ENCODE assay signal across 18 mouse cellular contexts in genomic region chr13:107078085-107078484, GRCm38 (mm10). TPM values are rescaled to one million over a fixed set of nuclear protein-coding genes. Genes with fewer than 3 reads are reported as not detected.
A peak's percentile ranks its signal among the peaks of the same experiment; 100 is the strongest.
DNase-seq lines count a peak whose midpoint lies in the region; ATAC-seq lines count a peak whose summit lies in the region.
"Had no signal": no experiment of that assay in that cellular context is flagged by ENCODE, and none has a peak within 500 bp of the region (broad histone marks: within the 10 kb centered on the region; RNA-seq: fewer than 3 reads in every experiment).

No protein-coding gene starts in this region.

- no peaks in the 10 kb centered on the region for H3K9me3 ChIP-seq in intestine, embryonic 14.5 days (ENCODE audit: control insufficient read depth, low read length)
- no peaks in the 10 kb centered on the region for H3K9me3 ChIP-seq in intestine, embryonic 16.5 days (ENCODE audit: control insufficient read depth, low read length)
- no peaks in the 10 kb centered on the region for H3K9me3 ChIP-seq in liver, embryonic 13.5 days (replicated peaks)
- no peaks in the 10 kb centered on the region for H3K9me3 ChIP-seq in liver, embryonic 11.5 days (ENCODE audit: control insufficient read depth, low read length)
- H3K9me3 ChIP-seq: embryonic facial prominence, embryonic 10.5 days; embryonic facial prominence, embryonic 12.5 days; forebrain, embryonic 13.5 days; forebrain, embryonic 15.5 days had no signal

- no peak overlapping the region for H3K9ac ChIP-seq in intestine, embryonic 14.5 days (ENCODE audit: low read length)
- no peak overlapping the region for H3K9ac ChIP-seq in intestine, embryonic 16.5 days (ENCODE audit: low read depth, low read length)
- no peak overlapping the region for H3K9ac ChIP-seq in liver, embryonic 13.5 days
- H3K9ac ChIP-seq in liver, embryonic 11.5 days (ENCODE audit: low read depth, low read length): no peak overlapping the region
- H3K9ac ChIP-seq: embryonic facial prominence, embryonic 12.5 days; forebrain, embryonic 13.5 days; forebrain, embryonic 15.5 days; forebrain, postnatal 0 days had no signal

- no peak overlapping the region for H3K27ac ChIP-seq in intestine, embryonic 14.5 days (ENCODE audit: low read depth)
- no peak overlapping the region for H3K27ac ChIP-seq in intestine, embryonic 16.5 days (ENCODE audit: low read length)
- H3K27ac ChIP-seq in liver, embryonic 13.5 days: peak overlapping the region; percentile 55
- no peak overlapping the region for H3K27ac ChIP-seq in liver, embryonic 11.5 days (ENCODE audit: low read depth, low read length)
- H3K27ac ChIP-seq: embryonic facial prominence, embryonic 10.5 days; embryonic facial prominence, embryonic 12.5 days; forebrain, embryonic 13.5 days; forebrain, embryonic 15.5 days had no signal

- 85% methylated on average over 1 of the region's 1 CpGs for WGBS in intestine, embryonic 14.5 days
- WGBS in intestine, embryonic 16.5 days: 73% methylated on average over 1 of the region's 1 CpGs
- 79% methylated on average over 1 of the region's 1 CpGs for WGBS in liver, embryonic 13.5 days (ENCODE audit: insufficient replicate concordance)
- 73% methylated on average over 1 of the region's 1 CpGs for WGBS in liver, embryonic 11.5 days

- no peaks in the 10 kb centered on the region for H3K27me3 ChIP-seq in intestine, embryonic 14.5 days (replicated peaks; ENCODE audit: control insufficient read depth, insufficient read depth, low read length)
- no peaks in the 10 kb centered on the region for H3K27me3 ChIP-seq in intestine, embryonic 16.5 days (replicated peaks; ENCODE audit: control insufficient read depth, insufficient read depth, low read length)
- H3K27me3 ChIP-seq in liver, embryonic 13.5 days: peaks cover 4% of the 10 kb centered on the region; the same call in 1 of the 2 replicates
- H3K27me3 ChIP-seq in liver, embryonic 11.5 days (replicated peaks; ENCODE audit: control insufficient read depth, insufficient read depth, low read length): no peaks in the 10 kb centered on the region
- H3K27me3 ChIP-seq: embryonic facial prominence, embryonic 12.5 days; forebrain, embryonic 13.5 days; forebrain, embryonic 15.5 days had no signal

- no peaks in the 10 kb centered on the region for H3K36me3 ChIP-seq in intestine, embryonic 14.5 days (ENCODE audit: control insufficient read depth, insufficient read depth, low read length)
- H3K36me3 ChIP-seq in intestine, embryonic 16.5 days (ENCODE audit: control insufficient read depth, insufficient read depth, low read length): no peaks in the 10 kb centered on the region
- H3K36me3 ChIP-seq in liver, embryonic 13.5 days: no peaks in the 10 kb centered on the region
- no peaks in the 10 kb centered on the region for H3K36me3 ChIP-seq in liver, embryonic 11.5 days (ENCODE audit: control insufficient read depth, insufficient read depth, low read length)
- H3K36me3 ChIP-seq: embryonic facial prominence, embryonic 10.5 days; embryonic facial prominence, embryonic 12.5 days; forebrain, embryonic 15.5 days had no signal

- DNase-seq in intestine, embryonic 14.5 days (ENCODE audit: low spot score): peak; percentile 18
- DNase-seq in liver, embryonic 13.5 days: no peak
- no peak for DNase-seq in liver, embryonic 11.5 days (ENCODE audit: low spot score)
- DNase-seq in adrenal gland, adult 18-20 months (ENCODE audit: low spot score in 2 of 2): no peak
- DNase-seq: adrenal gland, adult 8-10 months; adrenal gland, postnatal 14 days; adrenal gland, postnatal 36 days; cerebellum, adult 11-12 months; cerebellum, adult 2 months; cerebellum, adult 9-10 months; cerebellum, postnatal 10 days; cerebellum, postnatal 25 days; forebrain, postnatal 0 days had no signal

- no peak for ATAC-seq in intestine, embryonic 14.5 days (replicated peaks; ENCODE audit: low FRiP score, low TSS enrichment, low read depth)
- no peak for ATAC-seq in intestine, embryonic 16.5 days
- no peak for ATAC-seq in liver, embryonic 13.5 days (ENCODE audit: low read depth)
- no peak for ATAC-seq in liver, embryonic 11.5 days (replicated peaks; ENCODE audit: low FRiP score)
- ATAC-seq: forebrain, embryonic 13.5 days; forebrain, embryonic 15.5 days; forebrain, postnatal 0 days had no signal

- H3K4me3 ChIP-seq in intestine, embryonic 14.5 days (ENCODE audit: low read depth, low read length): no peak overlapping the region
- H3K4me3 ChIP-seq in intestine, embryonic 16.5 days (ENCODE audit: low read length): no peak overlapping the region
- H3K4me3 ChIP-seq in liver, embryonic 13.5 days (replicated peaks): no peak overlapping the region
- no peak overlapping the region for H3K4me3 ChIP-seq in liver, embryonic 11.5 days (ENCODE audit: low read depth, low read length)
- H3K4me3 ChIP-seq: embryonic facial prominence, embryonic 10.5 days; embryonic facial prominence, embryonic 12.5 days; forebrain, embryonic 13.5 days; forebrain, embryonic 15.5 days had no signal

- H3K4me2 ChIP-seq in intestine, embryonic 14.5 days (ENCODE audit: low read length): no peak overlapping the region
- no peak overlapping the region for H3K4me2 ChIP-seq in intestine, embryonic 16.5 days (ENCODE audit: low read depth, low read length)
- H3K4me2 ChIP-seq in liver, embryonic 13.5 days: no peak overlapping the region
- H3K4me2 ChIP-seq in liver, embryonic 11.5 days: no peak overlapping the region
- H3K4me2 ChIP-seq: embryonic facial prominence, embryonic 12.5 days; forebrain, embryonic 13.5 days; forebrain, embryonic 15.5 days had no signal

- H3K4me1 ChIP-seq in intestine, embryonic 14.5 days (replicated peaks; ENCODE audit: control insufficient read depth, insufficient read depth, low read length): no peaks in the 10 kb centered on the region
- H3K4me1 ChIP-seq in intestine, embryonic 16.5 days (ENCODE audit: control insufficient read depth, insufficient read depth, low read length): 0 out of 2 replicates have a peak, but pooled peaks cover 4% of the 10 kb centered on the region
- peaks cover 53% of the 10 kb centered on the region for H3K4me1 ChIP-seq in liver, embryonic 13.5 days (replicated peaks)
- H3K4me1 ChIP-seq in liver, embryonic 11.5 days (replicated peaks; ENCODE audit: control insufficient read depth, insufficient read depth, low read length): peaks cover 12% of the 10 kb centered on the region

RNA-seq across cellular contexts. Expression of gene Kif2a, which starts 56.2 kb away (rescaled TPM):
- polyA plus RNA-seq in intestine, embryonic 14.5 days (2014; fragmentation: Nextera tagmentation; extraction: Ambion mirVana): 15.5 and 16.5 TPM in 2 replicates
- polyA plus RNA-seq in intestine, embryonic 16.5 days (2015; fragmentation: Nextera tagmentation; extraction: Ambion mirVana): 6.1 and 7.5 TPM in 2 replicates
- polyA plus RNA-seq in liver, embryonic 13.5 days (2015; fragmentation: Nextera tagmentation; extraction: Ambion mirVana): 22.3 and 27.6 TPM in 2 replicates
- polyA plus RNA-seq in liver, embryonic 11.5 days (2014; fragmentation: Nextera tagmentation; extraction: Ambion mirVana): 22.0 and 22.5 TPM in 2 replicates
- 10 to 100 TPM; 47.3 to 47.9 TPM for total RNA-seq in adrenal gland, adult 18-20 months (2021)
